Mouse (Mus musculus) ES-E14 (cell line): ENCODE measurements around the gene Rnf43.

ENCODE experiments used
- CHD2 ChIP-seq: IDR thresholded peaks from 2 replicates; pipeline ENCODE4 v1.6.1; 2014; ENCODE audit warnings: mild to moderate bottlenecking, low read depth, low read length, inconsistent platforms
- HCFC1 ChIP-seq: IDR thresholded peaks from 2 replicates; pipeline ENCODE4 v1.6.1; 2012; ENCODE audit warnings: low read length, inconsistent platforms, borderline replicate concordance; ENCODE audit not compliant: insufficient read depth
- MAFK ChIP-seq: IDR thresholded peaks from 2 replicates; pipeline ENCODE4 v1.6.1; 2014; ENCODE audit warnings: mild to moderate bottlenecking, low read depth, low read length, inconsistent platforms; ENCODE audit not compliant: insufficient read depth
- ZC3H11A ChIP-seq: IDR thresholded peaks from 2 replicates; pipeline ENCODE4 v1.6.1; 2012; ENCODE audit warnings: low read depth, mild to moderate bottlenecking, inconsistent platforms, low read length, borderline replicate concordance
- ZNF384 ChIP-seq: IDR thresholded peaks from 2 replicates; pipeline ENCODE4 v1.6.1; 2012; ENCODE audit warnings: low read depth, low read length, inconsistent platforms

GRCm38 (mm10) chr11:87747312-87747711 is 84.8 kb downstream of the Rnf43 start:
- TF ChIP-seq ZNF384 (no peak), ZC3H11A (no peak), CHD2 (no peak), HCFC1 (no peak), MAFK (no peak)
